Mouse (Mus musculus) MEL (cell line): ENCODE data around the gene Slc1a3.

ENCODE experiments used
- CTCF ChIP-seq, 3 experiments: IDR thresholded peaks in 2 of 3; conservative IDR thresholded peaks in 1 of 3; 2 replicates each; pipeline ENCODE4 v1.5.1; 2011 to 2012; ENCODE audit warnings: low read length in 3 of 3, low read depth in 2 of 3, mild to moderate bottlenecking in 2 of 3, improper control_type of control experiment in 1 of 3, inconsistent platforms in 1 of 3, mixed read lengths in 1 of 3, moderate library complexity in 1 of 3; ENCODE audit not compliant: control insufficient read depth in 1 of 3, insufficient read depth in 1 of 3, poor library complexity in 1 of 3, severe bottlenecking in 1 of 3
- EP300 ChIP-seq, 2 experiments: IDR thresholded peaks; 2 replicates each; pipeline ENCODE4 v1.6.1; 2011; ENCODE audit warnings: improper control_type of control experiment in 2 of 2, low read length in 2 of 2, low read depth in 1 of 2, mild to moderate bottlenecking in 1 of 2
- KAT2A ChIP-seq: conservative IDR thresholded peaks from 2 replicates; pipeline ENCODE4 v1.6.1; 2012; ENCODE audit warnings: low read depth, low read length, improper control_type of control experiment, inconsistent platforms
- MAZ ChIP-seq: IDR thresholded peaks from 2 replicates; pipeline ENCODE4 v1.6.1; 2012; ENCODE audit warnings: low read depth, mild to moderate bottlenecking, inconsistent platforms, low read length, improper control_type of control experiment
- RAD21 ChIP-seq: IDR thresholded peaks from 2 replicates; pipeline ENCODE4 v1.6.1; 2011; ENCODE audit warnings: mild to moderate bottlenecking, low read depth, low read length, improper control_type of control experiment
- USF1 ChIP-seq: IDR thresholded peaks from 2 replicates; pipeline ENCODE4 v1.6.1; 2014; ENCODE audit warnings: low read depth, mild to moderate bottlenecking, inconsistent platforms, low read length, improper control_type of control experiment, moderate library complexity
- ZNF384 ChIP-seq: IDR thresholded peaks from 2 replicates; pipeline ENCODE4 v1.6.1; 2012; ENCODE audit warnings: low read depth, mild to moderate bottlenecking, inconsistent platforms, low read length, improper control_type of control experiment

DNA sequence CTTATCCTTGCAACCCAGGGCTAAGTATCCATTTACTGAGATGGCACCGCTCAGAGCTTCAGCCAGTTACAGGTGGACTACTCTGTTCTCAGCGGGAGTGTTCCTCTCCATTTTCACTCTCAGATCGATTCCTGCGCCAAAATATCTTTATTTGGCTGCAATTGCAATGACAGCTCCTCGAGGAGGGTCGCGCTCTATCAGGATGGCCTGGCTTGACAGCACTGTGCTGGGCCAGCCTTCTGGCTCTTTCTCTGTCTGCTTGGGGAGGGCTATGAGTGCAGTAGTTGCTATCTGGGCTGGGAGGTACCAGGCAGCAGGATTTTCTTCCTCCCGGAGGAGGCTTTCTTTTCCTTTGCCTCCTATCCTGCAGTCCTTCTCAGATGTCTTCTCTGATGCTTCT is 57.9 kb downstream of the Slc1a3 start:
- TF ChIP-seq KAT2A (no peak), CTCF (IDR thresholded peaks at IDR 0.05 in 2 of 3, conservative IDR thresholded peaks at IDR 0.05 in 1 of 3; ENCODE audit: control insufficient read depth in 1 of 3, insufficient read depth in 1 of 3, low read depth in 2 of 3, low read length in 3 of 3, poor library complexity in 1 of 3, severe bottlenecking in 1 of 3) (no peak), EP300 (IDR thresholded peaks at IDR 0.05; ENCODE audit: low read depth in 1 of 2, low read length in 2 of 2) (no peak), USF1 (no peak), RAD21 (no peak), ZNF384 (no peak), MAZ (no peak)
